Mouse (Mus musculus): Measurements from ENCODE around the gene Gpr182. TPM values are rescaled to one million over a fixed set of nuclear protein-coding genes. Genes with fewer than 3 reads are reported as not detected.
"Not testable (repeated sequence)": the region's sequence is repeated elsewhere in the genome, so short reads cannot be mapped to it uniquely, and the experiment has no call there.

Gene Gpr182
- 16.1 and 17.3 TPM in 2 replicates for polyA plus RNA-seq (2015; fragmentation: Nextera tagmentation; extraction: Ambion mirVana)

GRCm38 (mm10) chr10:127751548-127751947 is at the start of gene Gpr182:
Gene Gpr182, minus strand, starts transcription at chr10:127751732.
- no peak for DNase-seq
- H3K27me3 ChIP-seq (ENCODE audit: insufficient read depth, low read length), result no peaks in the 10 kb centered on the region
- peaks cover 7% of the 10 kb centered on the region for H3K36me3 ChIP-seq (replicated peaks; ENCODE audit: insufficient read depth, low read length)

DNA sequence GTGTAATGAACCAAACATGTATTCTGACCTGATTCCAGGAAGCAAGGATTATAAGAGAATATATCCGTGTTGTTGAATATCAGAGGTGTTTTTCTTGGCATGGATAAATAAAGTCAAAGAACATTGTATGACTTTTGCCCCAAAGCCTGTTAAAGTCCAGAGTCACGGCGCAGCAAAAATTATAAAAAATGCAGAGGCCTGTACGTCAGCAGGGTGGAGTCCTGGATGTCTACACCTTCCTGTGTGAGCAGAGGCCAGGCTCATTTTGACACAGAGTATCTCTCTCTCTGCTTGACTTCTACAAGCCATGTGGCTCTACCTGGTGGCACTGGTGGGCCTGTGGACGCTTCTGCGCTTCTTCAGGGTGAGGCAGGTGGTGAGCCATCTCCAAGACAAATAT is 49.4 kb upstream of the Gpr182 start, which contains the start of gene Rdh16:
Gene Rdh16 (plus strand): TSS at position 262 of the 400 bp plus-strand sequence.
- DNase-seq (no peak), ATAC-seq (peak; percentile 54; the same call in 1 of the 2 replicates)
- WGBS (ENCODE audit: insufficient replicate concordance), result 73% methylated on average over 6 of the region's 6 CpGs
- TF ChIP-seq CTCF (IDR thresholded peaks at IDR 0.05; ENCODE audit: low read depth) (no peak), EP300 (IDR thresholded peaks at IDR 0.05; ENCODE audit: low read depth) (no peak)
- Histone ChIP-seq H3K9me3 (ENCODE audit: low read length) (no peaks in the 10 kb centered on the region), H3K9ac (replicated peaks) (no peak within 1 kb of the TSS), H3K4me2 (ENCODE audit: low read depth, low read length) (no peak within 1 kb of the TSS), H3K4me1 (ENCODE audit: insufficient read depth) (no peaks in the 10 kb centered on the region), H3K27ac (ENCODE audit: low read depth) (no peak within 1 kb of the TSS), H3K36me3 (replicated peaks; ENCODE audit: insufficient read depth, low read length) (no peaks in the 10 kb centered on the region), H3K27me3 (ENCODE audit: insufficient read depth, low read length) (no peaks in the 10 kb centered on the region), H3K4me3 (ENCODE audit: low read depth, low read length) (no peak within 1 kb of the TSS)

More at GRCm38 (mm10) chr10:127751548-127751947, at the start of gene Gpr182:
- Histone ChIP-seq H3K9ac (replicated peaks) (peak within 1 kb of the TSS; percentile 52), H3K27ac (ENCODE audit: low read depth) (peak within 1 kb of the TSS; percentile 93), H3K9me3 (ENCODE audit: low read length) (no peaks in the 10 kb centered on the region), H3K4me3 (ENCODE audit: low read depth, low read length) (peak within 1 kb of the TSS; percentile 24), H3K4me2 (ENCODE audit: low read depth, low read length) (peak within 1 kb of the TSS; percentile 53), H3K4me1 (ENCODE audit: insufficient read depth) (peaks cover 40% of the 10 kb centered on the region)
- WGBS (ENCODE audit: insufficient replicate concordance), result 32% methylated on average over 8 of the region's 8 CpGs
- no peak for ATAC-seq
- TF ChIP-seq CTCF (IDR thresholded peaks at IDR 0.05; ENCODE audit: low read depth) (no peak), EP300 (IDR thresholded peaks at IDR 0.05; ENCODE audit: low read depth) (peak; percentile 29; the same call in 1 of the 2 replicates)

GRCm38 (mm10) chr10:127799295-127799694 is 47.8 kb upstream of the Gpr182 start:
- no peak for ATAC-seq
- Histone ChIP-seq H3K36me3 (replicated peaks; ENCODE audit: insufficient read depth, low read length) (no peaks in the 10 kb centered on the region), H3K9me3 (ENCODE audit: low read length) (no peaks in the 10 kb centered on the region), H3K4me3 (ENCODE audit: low read depth, low read length) (no peak overlapping the region), H3K27me3 (ENCODE audit: insufficient read depth, low read length) (no peaks in the 10 kb centered on the region), H3K9ac (replicated peaks) (no peak overlapping the region), H3K4me2 (ENCODE audit: low read depth, low read length) (no peak overlapping the region), H3K4me1 (ENCODE audit: insufficient read depth) (no peaks in the 10 kb centered on the region), H3K27ac (ENCODE audit: low read depth) (no peak overlapping the region)
- WGBS (ENCODE audit: insufficient replicate concordance), result 53% methylated on average over 1 of the region's 1 CpGs
- DNase-seq, result no peak
- no peak for TF ChIP-seq EP300 (IDR thresholded peaks at IDR 0.05; ENCODE audit: low read depth)
- no peak for TF ChIP-seq CTCF (IDR thresholded peaks at IDR 0.05; ENCODE audit: low read depth)

DNA sequence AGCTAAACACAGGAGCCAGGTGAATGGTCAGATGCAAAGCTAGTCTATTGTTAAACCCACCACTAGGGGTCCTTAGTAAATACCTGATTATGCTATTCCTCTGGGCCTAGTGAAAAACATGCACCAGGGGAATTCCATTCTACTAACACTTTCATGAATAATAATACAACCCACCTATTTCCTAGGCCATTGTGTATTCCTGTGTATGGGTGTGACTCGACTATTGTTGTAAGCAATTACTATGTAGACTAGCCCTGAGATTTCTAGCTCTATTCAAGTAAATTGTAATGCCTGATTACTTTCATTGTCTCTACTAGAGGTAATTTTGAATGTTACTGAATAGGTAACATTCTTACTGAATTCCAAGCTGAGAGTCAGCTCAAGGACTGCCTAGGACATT is 33.9 kb upstream of the Gpr182 start:
- not testable (repeated sequence) for H3K9ac ChIP-seq (replicated peaks); ATAC-seq; H3K4me2 ChIP-seq (ENCODE audit: low read depth, low read length); H3K4me1 ChIP-seq (ENCODE audit: insufficient read depth); H3K4me3 ChIP-seq (ENCODE audit: low read depth, low read length); H3K27ac ChIP-seq (ENCODE audit: low read depth); H3K9me3 ChIP-seq (ENCODE audit: low read length); H3K27me3 ChIP-seq (ENCODE audit: insufficient read depth, low read length); H3K36me3 ChIP-seq (replicated peaks; ENCODE audit: insufficient read depth, low read length); DNase-seq
- WGBS (ENCODE audit: insufficient replicate concordance), result 69% methylated on average over 1 of the region's 1 CpGs

- 92% methylated on average over 17 of the region's 17 CpGs for WGBS (ENCODE audit: insufficient replicate concordance)
- not testable (repeated sequence) for H3K36me3 ChIP-seq (replicated peaks; ENCODE audit: insufficient read depth, low read length); H3K9me3 ChIP-seq (ENCODE audit: low read length); DNase-seq; H3K4me1 ChIP-seq (ENCODE audit: insufficient read depth); H3K4me2 ChIP-seq (ENCODE audit: low read depth, low read length); H3K4me3 ChIP-seq (ENCODE audit: low read depth, low read length); H3K27me3 ChIP-seq (ENCODE audit: insufficient read depth, low read length); ATAC-seq; H3K9ac ChIP-seq (replicated peaks); H3K27ac ChIP-seq (ENCODE audit: low read depth)
These were observed 30.8 kb upstream of the Gpr182 start for GRCm38 (mm10) chr10:127782321-127782720.

DNA sequence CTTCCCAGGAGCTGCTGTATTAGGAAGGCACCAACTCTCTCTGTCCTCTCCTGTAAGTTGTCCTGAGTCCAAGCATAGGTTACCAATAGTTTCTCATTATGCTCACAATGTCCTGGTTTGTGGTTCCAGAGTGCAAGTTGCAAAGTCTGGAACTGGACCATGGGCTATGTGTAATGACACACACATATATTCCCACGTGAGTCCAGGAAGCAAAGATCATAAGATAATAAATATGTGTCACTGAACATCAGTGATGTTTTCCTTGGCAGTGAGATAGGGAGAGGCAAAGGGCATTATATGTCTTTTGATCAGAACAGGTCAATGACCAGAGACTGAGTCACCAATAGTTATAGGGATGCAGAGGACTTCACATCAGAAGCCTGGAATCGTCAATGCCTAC is 24.5 kb upstream of the Gpr182 start, which contains the start of gene Rdh9:
Gene Rdh9 (plus strand): TSS at position 376 of the 400 bp plus-strand sequence.
- ATAC-seq (peak; percentile 96), DNase-seq (no peak)
- Histone ChIP-seq H3K4me2 (ENCODE audit: low read depth, low read length) (no peak within 1 kb of the TSS), H3K9ac (replicated peaks) (peak within 1 kb of the TSS; percentile 26; the same call in 1 of the 2 replicates), H3K36me3 (replicated peaks; ENCODE audit: insufficient read depth, low read length) (no peaks in the 10 kb centered on the region), H3K27me3 (ENCODE audit: insufficient read depth, low read length) (no peaks in the 10 kb centered on the region), H3K9me3 (ENCODE audit: low read length) (no peaks in the 10 kb centered on the region), H3K27ac (ENCODE audit: low read depth) (peak within 1 kb of the TSS; percentile 90), H3K4me1 (ENCODE audit: insufficient read depth) (no peaks in the 10 kb centered on the region), H3K4me3 (ENCODE audit: low read depth, low read length) (no peak within 1 kb of the TSS)
- WGBS (ENCODE audit: insufficient replicate concordance), result 48% methylated on average over 2 of the region's 2 CpGs
- TF ChIP-seq CTCF (IDR thresholded peaks at IDR 0.05; ENCODE audit: low read depth) (no peak), EP300 (IDR thresholded peaks at IDR 0.05; ENCODE audit: low read depth) (peak; percentile 82)

- WGBS (ENCODE audit: insufficient replicate concordance), result 85% methylated on average over 1 of the region's 1 CpGs
- Histone ChIP-seq H3K9ac (replicated peaks) (no peak overlapping the region), H3K27me3 (ENCODE audit: insufficient read depth, low read length) (no peaks in the 10 kb centered on the region), H3K9me3 (ENCODE audit: low read length) (no peaks in the 10 kb centered on the region), H3K4me1 (ENCODE audit: insufficient read depth) (peaks cover 5% of the 10 kb centered on the region; the same call in 1 of the 2 replicates), H3K4me3 (ENCODE audit: low read depth, low read length) (no peak overlapping the region), H3K27ac (ENCODE audit: low read depth) (no peak overlapping the region), H3K4me2 (ENCODE audit: low read depth, low read length) (no peak overlapping the region), H3K36me3 (replicated peaks; ENCODE audit: insufficient read depth, low read length) (no peaks in the 10 kb centered on the region)
- TF ChIP-seq EP300 (IDR thresholded peaks at IDR 0.05; ENCODE audit: low read depth), result no peak
- no peak for TF ChIP-seq CTCF (IDR thresholded peaks at IDR 0.05; ENCODE audit: low read depth)
- ATAC-seq (no peak), DNase-seq (peak; percentile 1)
These were observed 15.0 kb upstream of the Gpr182 start for GRCm38 (mm10) chr10:127766564-127766963.
